Mouse (Mus musculus): ENCODE results near the gene Tfcp2.

Tfcp2 gene

DNA sequence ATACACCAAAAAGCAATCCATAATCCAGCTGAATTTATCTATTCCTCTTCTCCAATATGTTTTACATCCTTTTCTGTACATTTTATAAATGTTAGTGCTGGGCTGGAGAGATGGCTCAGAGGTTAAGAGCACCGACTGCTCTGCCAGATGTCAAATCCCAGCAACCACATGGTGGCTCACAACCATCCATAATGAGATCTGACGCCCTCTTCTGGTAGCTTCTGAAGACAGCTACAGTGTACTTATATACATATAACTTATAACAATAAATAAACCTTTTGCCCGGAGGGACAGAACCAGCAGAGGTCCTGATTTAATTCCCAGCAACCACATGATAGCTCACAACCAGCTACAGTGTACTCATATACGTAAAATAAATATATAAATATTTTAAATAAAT is 103.2 kb downstream of the Tfcp2 start:
- no peak for DNase-seq (ENCODE audit: low read depth, low spot score)
